Mouse (Mus musculus) intestine, postnatal 0 days (tissue): Measurements from ENCODE around the gene Cdc6. TPM values are rescaled to one million over a fixed set of nuclear protein-coding genes. Genes with fewer than 3 reads are reported as not detected.

Source experiments
- ATAC-seq: fragments of 200-750 bp; cut with Nextera tagmentation; 2 replicates; pipeline ENCODE4 v1.8.0; 2017; ENCODE audit warnings: mild to moderate bottlenecking, moderate TSS enrichment, moderate library complexity
- H3K27ac ChIP-seq: fragments of 300-500 bp; sonication (generic); 2 replicates; pipeline ENCODE4 v1.5.1; 2014; ENCODE audit warnings: mild to moderate bottlenecking, low read depth, low read length, moderate library complexity
- H3K27me3 ChIP-seq: fragments of 300-500 bp; sonication (generic); replicated peaks from 2 replicates; pipeline ENCODE4 v1.6.1; 2014; ENCODE audit warnings: low read length, mixed read lengths; ENCODE audit not compliant: control insufficient read depth, insufficient read depth
- H3K36me3 ChIP-seq: fragments of 300-500 bp; sonication (generic); 2 replicates; pipeline ENCODE4 v1.6.1; 2014; ENCODE audit warnings: mild to moderate bottlenecking, moderate library complexity; ENCODE audit not compliant: control insufficient read depth, insufficient read depth
- H3K4me1 ChIP-seq: fragments of 300-500 bp; sonication (generic); replicated peaks from 2 replicates; pipeline ENCODE4 v1.6.1; 2014; ENCODE audit warnings: antibody characterized with exemption, low read length, mixed read lengths; ENCODE audit not compliant: control insufficient read depth, insufficient read depth
- H3K4me2 ChIP-seq: fragments of 300-500 bp; sonication (generic); replicated peaks from 2 replicates; pipeline ENCODE4 v1.6.1; 2014; ENCODE audit warnings: low read depth, mild to moderate bottlenecking, moderate library complexity
- H3K4me3 ChIP-seq: fragments of 300-500 bp; sonication (generic); 2 replicates; pipeline ENCODE4 v1.5.1; 2014; ENCODE audit warnings: low read depth, low read length
- H3K9ac ChIP-seq: fragments of 300-500 bp; sonication (generic); 2 replicates; pipeline ENCODE4 v1.6.1; 2014; ENCODE audit warnings: mild to moderate bottlenecking, low read depth, low read length
- H3K9me3 ChIP-seq: fragments of 300-500 bp; sonication (generic); 2 replicates; pipeline ENCODE4 v1.6.1; 2016; ENCODE audit warnings: mixed run types; ENCODE audit not compliant: control insufficient read depth
- CTCF ChIP-seq: sonication (generic); IDR thresholded peaks from 2 replicates; pipeline ENCODE4 v1.5.1; 2016; ENCODE audit warnings: low read depth, mild to moderate bottlenecking, control low read depth, antibody characterized with exemption, moderate library complexity
- WGBS: fragments of 180-500 bp; shearing (Covaris S2); extraction: QIAGEN DNeasy Blood & Tissue Kit; methylation state at CpG from one replicate; pipeline ENCODE4 v1.1.7; 2014; 5-methylcytosine and 5-hydroxymethylcytosine counted together
- polyA plus RNA-seq: library from polyadenylated mRNA; unstranded; fragments of >200 nt; fragmentation: Nextera tagmentation; extraction: Ambion mirVana; gene quantifications from 2 replicates; pipeline ENCODE4 v1.2.1, GENCODE M21; 2015

Cdc6 gene
- polyA plus RNA-seq, 1 experiment from 2014 or later: 4.5 TPM

GRCm38 (mm10) chr11:98889077-98889476 is 18.5 kb upstream of the Cdc6 start:
- TF ChIP-seq CTCF: no peak
- Histone ChIP-seq H3K27me3 (no peaks in the 10 kb centered on the region), H3K9ac (no peak overlapping the region), H3K4me1 (no peaks in the 10 kb centered on the region), H3K36me3 (peaks cover 77% of the 10 kb centered on the region), H3K27ac (no peak overlapping the region), H3K4me2 (no peak overlapping the region), H3K9me3 (no peaks in the 10 kb centered on the region), H3K4me3 (no peak overlapping the region)
- 94% methylated on average over 4 of the region's 4 CpGs for WGBS
- ATAC-seq: no peak

GRCm38 (mm10) chr11:98889977-98890376 is 17.6 kb upstream of the Cdc6 start:
- H3K9me3 ChIP-seq: no peaks in the 10 kb centered on the region
- TF ChIP-seq CTCF: no peak
- ATAC-seq: no peak
- no peaks in the 10 kb centered on the region for H3K27me3 ChIP-seq
- H3K4me1 ChIP-seq: no peaks in the 10 kb centered on the region
- H3K9ac ChIP-seq: no peak overlapping the region
- 84% methylated on average over 5 of the region's 5 CpGs for WGBS
- H3K4me2 ChIP-seq: no peak overlapping the region
- no peak overlapping the region for H3K4me3 ChIP-seq
- H3K27ac ChIP-seq: no peak overlapping the region
- peaks cover 86% of the 10 kb centered on the region for H3K36me3 ChIP-seq

GRCm38 (mm10) chr11:98892426-98892825 is 15.2 kb upstream of the Cdc6 start:
- 73% methylated on average over 5 of the region's 5 CpGs for WGBS
- H3K4me2 ChIP-seq: no peak overlapping the region
- no peaks in the 10 kb centered on the region for H3K4me1 ChIP-seq
- ATAC-seq: no peak
- no peaks in the 10 kb centered on the region for H3K27me3 ChIP-seq
- TF ChIP-seq CTCF: no peak
- no peak overlapping the region for H3K27ac ChIP-seq
- H3K4me3 ChIP-seq: no peak overlapping the region
- H3K9me3 ChIP-seq: no peaks in the 10 kb centered on the region
- peaks cover 89% of the 10 kb centered on the region for H3K36me3 ChIP-seq
- no peak overlapping the region for H3K9ac ChIP-seq

GRCm38 (mm10) chr11:98900529-98901125 is 7.0 kb upstream of the Cdc6 start:
- Histone ChIP-seq H3K36me3 (peaks cover 65% of the 10 kb centered on the region), H3K27me3 (no peaks in the 10 kb centered on the region), H3K4me3 (no peak overlapping the region), H3K9me3 (no peaks in the 10 kb centered on the region), H3K4me1 (no peaks in the 10 kb centered on the region), H3K4me2 (no peak overlapping the region), H3K9ac (no peak overlapping the region), H3K27ac (no peak overlapping the region)
- ATAC-seq: no peak
- no peak for TF ChIP-seq CTCF
- 68% methylated on average over 12 of the region's 12 CpGs for WGBS

- H3K4me2 ChIP-seq: no peak overlapping the region
- peaks cover 46% of the 10 kb centered on the region for H3K36me3 ChIP-seq
- no peak overlapping the region for H3K4me3 ChIP-seq
- 34% methylated on average over 10 of the region's 10 CpGs for WGBS
- peaks cover 4% of the 10 kb centered on the region; the same call in 1 of the 2 replicates for H3K4me1 ChIP-seq
- no peak overlapping the region for H3K27ac ChIP-seq
- no peaks in the 10 kb centered on the region for H3K27me3 ChIP-seq
- H3K9ac ChIP-seq: no peak overlapping the region
- H3K9me3 ChIP-seq: no peaks in the 10 kb centered on the region
- TF ChIP-seq CTCF: no peak
- ATAC-seq: no peak
These were observed 4.9 kb upstream of the Cdc6 start for GRCm38 (mm10) chr11:98902621-98903245.

- 0 out of 2 replicates have a peak overlapping the region, but pooled peaks have one; percentile 35 for H3K4me2 ChIP-seq
- TF ChIP-seq CTCF: no peak
- H3K27ac ChIP-seq: peak overlapping the region; percentile 91
- H3K4me3 ChIP-seq: no peak overlapping the region
- no peaks in the 10 kb centered on the region for H3K27me3 ChIP-seq
- WGBS: 20% methylated on average over 2 of the region's 2 CpGs
- H3K9ac ChIP-seq: no peak overlapping the region
- ATAC-seq: peak; percentile 19; the same call in 1 of the 2 replicates
- no peaks in the 10 kb centered on the region for H3K9me3 ChIP-seq
- H3K36me3 ChIP-seq: peaks cover 31% of the 10 kb centered on the region
- peaks cover 4% of the 10 kb centered on the region; the same call in 1 of the 2 replicates for H3K4me1 ChIP-seq
These were observed 3.0 kb upstream of the Cdc6 start for GRCm38 (mm10) chr11:98904577-98904976.
